Mouse (Mus musculus) induced T-regulatory cell, adult 2 months (primary cell): ENCODE results near the gene Fam189a2.

ENCODE experiments used
- DNase-seq: peaks from one replicate; pipeline ENCODE4 v3.0.0-alpha.2; 2012; ENCODE audit warnings: low read depth

Gene Fam189a2

GRCm38 (mm10) chr19:24025876-24026275 lies 4.9 kb downstream of the Fam189a2 start:
- no peak for DNase-seq

GRCm38 (mm10) chr19:24024667-24025066 lies 6.2 kb downstream of the Fam189a2 start:
- no peak for DNase-seq

- no peak for DNase-seq
These were observed 6.7 kb downstream of the Fam189a2 start for GRCm38 (mm10) chr19:24024131-24024530.

GRCm38 (mm10) chr19:24023351-24023750 lies 7.5 kb downstream of the Fam189a2 start:
- no peak for DNase-seq

- DNase-seq: no peak
These were observed 8.0 kb downstream of the Fam189a2 start for GRCm38 (mm10) chr19:24022771-24023170.

GRCm38 (mm10) chr19:24022301-24022700 lies 8.5 kb downstream of the Fam189a2 start:
- DNase-seq: no peak

- no peak for DNase-seq
These were observed 10.1 kb downstream of the Fam189a2 start for GRCm38 (mm10) chr19:24020736-24021135.

- no peak for DNase-seq
These were observed 11.2 kb downstream of the Fam189a2 start for GRCm38 (mm10) chr19:24019609-24020008.

- no peak for DNase-seq
These were observed 12.4 kb downstream of the Fam189a2 start for GRCm38 (mm10) chr19:24018396-24018795.

GRCm38 (mm10) chr19:24017892-24018291 lies 12.9 kb downstream of the Fam189a2 start:
- no peak for DNase-seq

GRCm38 (mm10) chr19:24017427-24017826 lies 13.4 kb downstream of the Fam189a2 start:
- no peak for DNase-seq

- no peak for DNase-seq
These were observed 14.0 kb downstream of the Fam189a2 start for GRCm38 (mm10) chr19:24016706-24017386.

GRCm38 (mm10) chr19:24013241-24013640 lies 17.6 kb downstream of the Fam189a2 start:
- DNase-seq: no peak

- DNase-seq: no peak
These were observed 18.3 kb downstream of the Fam189a2 start for GRCm38 (mm10) chr19:24012479-24012878.

- no peak for DNase-seq
These were observed 23.0 kb downstream of the Fam189a2 start for GRCm38 (mm10) chr19:24007638-24008360.

GRCm38 (mm10) chr19:24007002-24007637 lies 23.7 kb downstream of the Fam189a2 start:
- DNase-seq: no peak

GRCm38 (mm10) chr19:23995766-23996399 lies 34.9 kb downstream of the Fam189a2 start:
- DNase-seq: no peak

GRCm38 (mm10) chr19:23988166-23988565 lies 42.7 kb downstream of the Fam189a2 start:
- DNase-seq: no peak

GRCm38 (mm10) chr19:23987291-23987690 lies 43.5 kb downstream of the Fam189a2 start:
- no peak for DNase-seq

- DNase-seq: no peak
These were observed 46.6 kb downstream of the Fam189a2 start for GRCm38 (mm10) chr19:23984186-23984585.

GRCm38 (mm10) chr19:23980598-23980997 lies 50.2 kb downstream of the Fam189a2 start:
- DNase-seq: no peak

GRCm38 (mm10) chr19:23977901-23978443 lies 52.8 kb downstream of the Fam189a2 start:
- no peak for DNase-seq
